20 mouse cellular contexts compared by ENCODE assay signal in the genomic region with DNA sequence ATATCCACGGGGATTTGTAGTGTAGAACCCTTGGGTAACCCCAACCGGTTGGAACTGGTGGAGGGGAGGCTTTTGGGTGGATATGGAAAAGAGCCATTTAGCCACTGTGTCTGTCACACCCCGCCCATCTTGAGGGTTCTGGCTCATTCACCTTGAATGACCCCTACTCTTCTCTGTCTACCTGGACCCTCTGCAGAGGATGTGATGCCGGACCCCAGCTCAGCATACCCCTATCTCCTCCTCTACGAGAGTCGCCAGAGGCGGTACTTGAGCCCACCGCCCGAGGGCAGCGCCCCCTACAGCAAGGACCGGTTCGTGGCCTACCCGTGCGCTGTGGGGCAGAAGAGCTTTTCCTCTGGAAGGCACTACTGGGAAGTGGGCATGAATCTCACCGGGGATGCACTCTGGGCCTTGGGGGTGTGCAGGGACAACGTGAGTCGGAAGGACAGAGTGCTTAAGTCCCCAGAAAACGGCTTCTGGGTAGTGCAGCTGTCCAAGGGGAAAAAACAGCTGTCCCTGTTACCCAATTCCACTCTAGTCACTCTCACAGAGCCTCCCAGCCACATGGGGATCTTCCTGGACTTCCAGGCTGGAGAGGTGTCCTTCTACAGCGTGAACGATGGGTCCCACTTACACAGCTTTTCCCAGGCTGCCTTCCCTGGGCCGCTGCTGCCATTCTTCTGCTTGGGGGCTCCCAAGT. TPM values are rescaled to one million over a fixed set of nuclear protein-coding genes. Genes with fewer than 3 reads are reported as not detected.
DNase-seq lines count a peak whose midpoint lies in the region; ATAC-seq and TF ChIP-seq lines count a peak whose summit lies in the region.
"Had no signal": no experiment of that assay in that cellular context is flagged by ENCODE, and none has a peak within 500 bp of the region (broad histone marks: within the 10 kb centered on the region; RNA-seq: fewer than 3 reads in every experiment).

No protein-coding gene starts in this region.

- no peaks in the 10 kb centered on the region for H3K9me3 ChIP-seq in forebrain, postnatal 0 days (ENCODE audit: low read length)
- H3K9me3 ChIP-seq in forebrain, embryonic 10.5 days: no peaks in the 10 kb centered on the region
- H3K9me3 ChIP-seq in kidney, embryonic 16.5 days (ENCODE audit: low read length): no peaks in the 10 kb centered on the region
- H3K9me3 ChIP-seq in midbrain, postnatal 0 days (ENCODE audit: low read length): no peaks in the 10 kb centered on the region
- no peaks in the 10 kb centered on the region for H3K9me3 ChIP-seq in midbrain, embryonic 16.5 days (replicated peaks; ENCODE audit: control insufficient read depth, low read length, poor library complexity, severe bottlenecking)
- H3K9me3 ChIP-seq: embryonic facial prominence, embryonic 12.5 days; forebrain, embryonic 12.5 days; heart, embryonic 12.5 days; hindbrain, embryonic 10.5 days; lung, embryonic 15.5 days; megakaryocyte, embryonic 14.5 days; neural tube, embryonic 15.5 days had no signal

- no peak overlapping the region for H3K27ac ChIP-seq in forebrain, postnatal 0 days (ENCODE audit: low read depth, low read length)
- H3K27ac ChIP-seq in forebrain, embryonic 10.5 days: no peak overlapping the region
- peak overlapping the region; percentile 92; the same call in 1 of the 2 replicates for H3K27ac ChIP-seq in kidney, embryonic 16.5 days (ENCODE audit: low read length)
- H3K27ac ChIP-seq in midbrain, postnatal 0 days (ENCODE audit: low read depth, low read length): no peak overlapping the region
- no peak overlapping the region for H3K27ac ChIP-seq in midbrain, embryonic 16.5 days (ENCODE audit: low read length)
- H3K27ac ChIP-seq: embryonic facial prominence, embryonic 12.5 days; forebrain, embryonic 12.5 days; hindbrain, embryonic 10.5 days; neural tube, embryonic 15.5 days had no signal

- H3K9ac ChIP-seq in forebrain, postnatal 0 days: no peak overlapping the region
- H3K9ac ChIP-seq in kidney, embryonic 16.5 days (replicated peaks; ENCODE audit: low read length): no peak overlapping the region
- no peak overlapping the region for H3K9ac ChIP-seq in midbrain, postnatal 0 days (replicated peaks; ENCODE audit: low read length, poor library complexity, severe bottlenecking)
- H3K9ac ChIP-seq in midbrain, embryonic 16.5 days (ENCODE audit: low read depth, low read length): no peak overlapping the region
- H3K9ac ChIP-seq: embryonic facial prominence, embryonic 12.5 days; forebrain, embryonic 12.5 days; heart, embryonic 12.5 days; lung, embryonic 15.5 days; neural tube, embryonic 15.5 days had no signal

- H3K4me1 ChIP-seq in forebrain, postnatal 0 days (ENCODE audit: insufficient read depth): no peaks in the 10 kb centered on the region
- H3K4me1 ChIP-seq in forebrain, embryonic 10.5 days: peaks cover 7% of the 10 kb centered on the region
- peaks cover 36% of the 10 kb centered on the region for H3K4me1 ChIP-seq in kidney, embryonic 16.5 days (ENCODE audit: insufficient read depth, low read length)
- H3K4me1 ChIP-seq in midbrain, postnatal 0 days (ENCODE audit: insufficient read depth, low read length): no peaks in the 10 kb centered on the region
- peaks cover 8% of the 10 kb centered on the region for H3K4me1 ChIP-seq in midbrain, embryonic 16.5 days (ENCODE audit: control insufficient read depth, insufficient read depth, low read length)
- H3K4me1 ChIP-seq: embryonic facial prominence, embryonic 12.5 days had no signal

- peak; percentile 11; the same call in 1 of the 2 replicates for TF ChIP-seq CTCF in forebrain, postnatal 0 days (IDR thresholded peaks at IDR 0.05; ENCODE audit: low read depth)
- peak; percentile 23; the same call in 1 of the 2 replicates for TF ChIP-seq CTCF in midbrain, postnatal 0 days (IDR thresholded peaks at IDR 0.05)

- H3K27me3 ChIP-seq in forebrain, postnatal 0 days (ENCODE audit: insufficient read depth, low read length): no peaks in the 10 kb centered on the region
- H3K27me3 ChIP-seq in forebrain, embryonic 10.5 days (ENCODE audit: poor library complexity, severe bottlenecking): no peaks in the 10 kb centered on the region
- H3K27me3 ChIP-seq in kidney, embryonic 16.5 days (ENCODE audit: insufficient read depth, low read length): no peaks in the 10 kb centered on the region
- no peaks in the 10 kb centered on the region for H3K27me3 ChIP-seq in midbrain, postnatal 0 days (ENCODE audit: insufficient read depth, low read length)
- H3K27me3 ChIP-seq in midbrain, embryonic 16.5 days (ENCODE audit: control insufficient read depth, insufficient read depth, low read depth, low read length): no peaks in the 10 kb centered on the region
- H3K27me3 ChIP-seq in myocyte (ENCODE audit: control insufficient read depth, insufficient read depth, insufficient read length): no peaks in the 10 kb centered on the region
- H3K27me3 ChIP-seq: embryonic facial prominence, embryonic 12.5 days; forebrain, embryonic 12.5 days; heart, embryonic 12.5 days; lung, embryonic 15.5 days; megakaryocyte, embryonic 14.5 days; neural tube, embryonic 15.5 days had no signal

- no peak for ATAC-seq in forebrain, postnatal 0 days
- ATAC-seq in kidney, embryonic 16.5 days (ENCODE audit: low FRiP score, low TSS enrichment): no peak
- no peak for ATAC-seq in midbrain, postnatal 0 days (ENCODE audit: low FRiP score)
- ATAC-seq in midbrain, embryonic 16.5 days: no peak

- WGBS in forebrain, postnatal 0 days: 92% methylated on average over 21 of the region's 21 CpGs
- WGBS in forebrain, embryonic 10.5 days: 93% methylated on average over 21 of the region's 21 CpGs
- 88% methylated on average over 21 of the region's 21 CpGs for WGBS in kidney, embryonic 16.5 days
- WGBS in midbrain, postnatal 0 days: 88% methylated on average over 21 of the region's 21 CpGs
- 93% methylated on average over 21 of the region's 21 CpGs for WGBS in midbrain, embryonic 16.5 days

- H3K4me2 ChIP-seq in forebrain, postnatal 0 days (ENCODE audit: low read depth): no peak overlapping the region
- H3K4me2 ChIP-seq in kidney, embryonic 16.5 days (replicated peaks; ENCODE audit: low read depth, low read length): no peak overlapping the region
- no peak overlapping the region for H3K4me2 ChIP-seq in midbrain, postnatal 0 days (ENCODE audit: low read depth, low read length, poor library complexity, severe bottlenecking)
- H3K4me2 ChIP-seq in midbrain, embryonic 16.5 days (ENCODE audit: low read length): no peak overlapping the region
- no peak overlapping the region for H3K4me2 ChIP-seq in myocyte (ENCODE audit: low read depth)
- H3K4me2 ChIP-seq: embryonic facial prominence, embryonic 12.5 days; forebrain, embryonic 12.5 days; heart, embryonic 12.5 days; lung, embryonic 15.5 days; neural tube, embryonic 15.5 days had no signal

- H3ac ChIP-seq in myocyte (ENCODE audit: control insufficient read depth, insufficient read length): no peak overlapping the region

- peaks cover 10% of the 10 kb centered on the region; the same call in 1 of the 2 replicates for H3K36me3 ChIP-seq in forebrain, postnatal 0 days (ENCODE audit: insufficient read depth)
- H3K36me3 ChIP-seq in forebrain, embryonic 10.5 days (replicated peaks): peaks cover 76% of the 10 kb centered on the region
- H3K36me3 ChIP-seq in kidney, embryonic 16.5 days (ENCODE audit: insufficient read depth, low read length): peaks cover 16% of the 10 kb centered on the region
- H3K36me3 ChIP-seq in midbrain, postnatal 0 days (ENCODE audit: insufficient read depth, low read length): peaks cover 7% of the 10 kb centered on the region; the same call in 1 of the 2 replicates
- peaks cover 3% of the 10 kb centered on the region; the same call in 1 of the 2 replicates for H3K36me3 ChIP-seq in midbrain, embryonic 16.5 days (ENCODE audit: control insufficient read depth, insufficient read depth, low read length)
- peaks cover 3% of the 10 kb centered on the region for H3K36me3 ChIP-seq in myocyte (ENCODE audit: control insufficient read depth, insufficient read depth)
- H3K36me3 ChIP-seq: lung, embryonic 15.5 days had no signal

- peaks cover 6% of the 10 kb centered on the region for H3K79me2 ChIP-seq in myocyte (ENCODE audit: control insufficient read depth, insufficient read depth)

- H3K4me3 ChIP-seq in forebrain, postnatal 0 days (ENCODE audit: low read depth, low read length): no peak overlapping the region
- no peak overlapping the region for H3K4me3 ChIP-seq in forebrain, embryonic 10.5 days
- no peak overlapping the region for H3K4me3 ChIP-seq in kidney, embryonic 16.5 days (ENCODE audit: low read length)
- H3K4me3 ChIP-seq in midbrain, postnatal 0 days (ENCODE audit: low read depth, low read length): no peak overlapping the region
- no peak overlapping the region for H3K4me3 ChIP-seq in midbrain, embryonic 16.5 days (ENCODE audit: low read depth, low read length)
- no peak overlapping the region for H3K4me3 ChIP-seq in myocyte
- H3K4me3 ChIP-seq: embryonic facial prominence, embryonic 12.5 days; forebrain, embryonic 12.5 days; heart, embryonic 12.5 days; hindbrain, embryonic 10.5 days; lung, embryonic 15.5 days; megakaryocyte, embryonic 14.5 days; neural tube, embryonic 15.5 days had no signal

- TF ChIP-seq POLR2A in myocyte (IDR thresholded peaks at IDR 0.05; ENCODE audit: insufficient read length, low read depth): no peak

- no peak for DNase-seq in forebrain, postnatal 0 days
- no peak for DNase-seq in forebrain, embryonic 10.5 days (ENCODE audit: extremely low spot score, low spot score)
- DNase-seq in kidney, postnatal 14 days: no peak
- DNase-seq in midbrain, postnatal 0 days (ENCODE audit: low spot score): no peak
- no peak for DNase-seq in right cerebral cortex, postnatal 10 days (ENCODE audit: low spot score in 2 of 2)
- DNase-seq: B cell, adult 2 months; cerebellum, adult 9-11 months; kidney, adult 8-10 months; retina, postnatal 1 day had no signal

RNA-seq across cellular contexts. Expression of a gene that starts 6.9 kb away (rescaled TPM):
- 29.2 and 31.9 TPM in 2 replicates for total RNA-seq in forebrain, postnatal 0 days (2014; rRNA removed)
- 13.5 and 16.0 TPM in 2 replicates for polyA plus RNA-seq in forebrain, postnatal 0 days (2015; fragmentation: Nextera tagmentation; extraction: Ambion mirVana)
- 18.5 and 19.6 TPM in 2 replicates for polyA plus RNA-seq in forebrain, embryonic 10.5 days (2016; fragmentation: Nextera tagmentation; extraction: Ambion mirVana)
- polyA plus RNA-seq in kidney, embryonic 16.5 days (2015; fragmentation: Nextera tagmentation; extraction: Ambion mirVana): 22.9 and 25.9 TPM in 2 replicates
- 23.7 and 27.8 TPM in 2 replicates for total RNA-seq in midbrain, postnatal 0 days (2014; rRNA removed)
- polyA plus RNA-seq in midbrain, postnatal 0 days (2015; fragmentation: Nextera tagmentation; extraction: Ambion mirVana): 15.2 and 16.5 TPM in 2 replicates
- polyA plus RNA-seq in midbrain, embryonic 16.5 days (2015; fragmentation: Nextera tagmentation; extraction: Ambion mirVana): 19.5 and 22.3 TPM in 2 replicates
- 19.3 TPM for polyA plus RNA-seq in myocyte (2012; fragmentation: generic; extraction: Trizol)

RNA-seq across cellular contexts. Expression of a gene that starts 16.5 kb away (rescaled TPM):
- 181 and 199 TPM in 2 replicates for total RNA-seq in forebrain, postnatal 0 days (2014; rRNA removed)
- polyA plus RNA-seq in forebrain, postnatal 0 days (2015; fragmentation: Nextera tagmentation; extraction: Ambion mirVana): 58.0 and 58.7 TPM in 2 replicates
- polyA plus RNA-seq in forebrain, embryonic 10.5 days (2016; fragmentation: Nextera tagmentation; extraction: Ambion mirVana): 15.1 and 19.4 TPM in 2 replicates
- 39.5 and 39.7 TPM in 2 replicates for polyA plus RNA-seq in kidney, embryonic 16.5 days (2015; fragmentation: Nextera tagmentation; extraction: Ambion mirVana)
- total RNA-seq in midbrain, postnatal 0 days (2014; rRNA removed): 163 and 242 TPM in 2 replicates
- polyA plus RNA-seq in midbrain, postnatal 0 days (2015; fragmentation: Nextera tagmentation; extraction: Ambion mirVana): 42.0 and 46.2 TPM in 2 replicates
- polyA plus RNA-seq in midbrain, embryonic 16.5 days (2015; fragmentation: Nextera tagmentation; extraction: Ambion mirVana): 107 and 115 TPM in 2 replicates
- polyA plus RNA-seq in myocyte (2012; fragmentation: generic; extraction: Trizol): 24.4 TPM

RNA-seq across cellular contexts. Expression of a gene that starts 16.5 kb away (rescaled TPM):
- total RNA-seq in forebrain, postnatal 0 days (2014; rRNA removed): 3.4 and 4.0 TPM in 2 replicates
- 0.65 TPM in 2 replicates for polyA plus RNA-seq in forebrain, postnatal 0 days (2015; fragmentation: Nextera tagmentation; extraction: Ambion mirVana)
- 0.19 and 0.31 TPM in 2 replicates for polyA plus RNA-seq in forebrain, embryonic 10.5 days (2016; fragmentation: Nextera tagmentation; extraction: Ambion mirVana)
- 0.42 and 0.64 TPM in 2 replicates for polyA plus RNA-seq in kidney, embryonic 16.5 days (2015; fragmentation: Nextera tagmentation; extraction: Ambion mirVana)
- total RNA-seq in midbrain, postnatal 0 days (2014; rRNA removed): 2.2 and 6.2 TPM in 2 replicates
- polyA plus RNA-seq in midbrain, postnatal 0 days (2015; fragmentation: Nextera tagmentation; extraction: Ambion mirVana): 0.67 and 0.72 TPM in 2 replicates
- 1.3 and 2.1 TPM in 2 replicates for polyA plus RNA-seq in midbrain, embryonic 16.5 days (2015; fragmentation: Nextera tagmentation; extraction: Ambion mirVana)
- polyA plus RNA-seq in myocyte (2012; fragmentation: generic; extraction: Trizol): 0.64 TPM
- total RNA-seq: monocyte, adult 5-6 weeks had no signal

RNA-seq across cellular contexts. Expression of a gene that starts 22.3 kb away (rescaled TPM):
- 446 and 960 TPM in 2 replicates for total RNA-seq in forebrain, postnatal 0 days (2014; rRNA removed)
- 111 and 146 TPM in 2 replicates for polyA plus RNA-seq in forebrain, postnatal 0 days (2015; fragmentation: Nextera tagmentation; extraction: Ambion mirVana)
- 22.7 and 36.5 TPM in 2 replicates for polyA plus RNA-seq in forebrain, embryonic 10.5 days (2016; fragmentation: Nextera tagmentation; extraction: Ambion mirVana)
- 93.4 and 93.5 TPM in 2 replicates for polyA plus RNA-seq in kidney, embryonic 16.5 days (2015; fragmentation: Nextera tagmentation; extraction: Ambion mirVana)
- total RNA-seq in midbrain, postnatal 0 days (2014; rRNA removed): 552 and 1,117 TPM in 2 replicates
- polyA plus RNA-seq in midbrain, postnatal 0 days (2015; fragmentation: Nextera tagmentation; extraction: Ambion mirVana): 114 and 126 TPM in 2 replicates
- polyA plus RNA-seq in midbrain, embryonic 16.5 days (2015; fragmentation: Nextera tagmentation; extraction: Ambion mirVana): 345 and 399 TPM in 2 replicates
- 0.88 TPM for polyA plus RNA-seq in myocyte (2012; fragmentation: generic; extraction: Trizol)

RNA-seq across cellular contexts. Expression of a gene that starts 32.3 kb away (rescaled TPM):
- total RNA-seq in forebrain, postnatal 0 days (2014; rRNA removed): 668 and 716 TPM in 2 replicates
- polyA plus RNA-seq in forebrain, postnatal 0 days (2015; fragmentation: Nextera tagmentation; extraction: Ambion mirVana): 583 and 608 TPM in 2 replicates
- 265 and 273 TPM in 2 replicates for polyA plus RNA-seq in forebrain, embryonic 10.5 days (2016; fragmentation: Nextera tagmentation; extraction: Ambion mirVana)
- polyA plus RNA-seq in kidney, embryonic 16.5 days (2015; fragmentation: Nextera tagmentation; extraction: Ambion mirVana): 217 and 219 TPM in 2 replicates
- total RNA-seq in midbrain, postnatal 0 days (2014; rRNA removed): 925 and 964 TPM in 2 replicates
- polyA plus RNA-seq in midbrain, postnatal 0 days (2015; fragmentation: Nextera tagmentation; extraction: Ambion mirVana): 700 and 703 TPM in 2 replicates
- 550 and 556 TPM in 2 replicates for polyA plus RNA-seq in midbrain, embryonic 16.5 days (2015; fragmentation: Nextera tagmentation; extraction: Ambion mirVana)
- polyA plus RNA-seq in myocyte (2012; fragmentation: generic; extraction: Trizol): 197 TPM
